Mouse (Mus musculus): ENCODE results near the gene Cc2d2a. TPM values are rescaled to one million over a fixed set of nuclear protein-coding genes. Genes with fewer than 3 reads are reported as not detected.

The Cc2d2a gene
- 3.2 and 3.4 TPM in 2 replicates for polyA plus RNA-seq (2021; fragmentation: Nextera tagmentation)
- long read RNA-seq, experiment 1, partial matches to known transcripts = 12 of 17 reads
- long read RNA-seq, experiment 1, other reads (novel, unspliced or antisense) = 5 of 17 reads
- long read RNA-seq, experiment 2, partial matches to known transcripts = 13 of 14 reads
- long read RNA-seq, experiment 2, other reads (novel, unspliced or antisense) = 1 of 14 reads

GRCm38 (mm10) chr5:43661997-43662961, at the start of gene Cc2d2a:
Gene Cc2d2a, plus strand, starts transcription at chr5:43662346.

Other genes starting within 250 kb of the Cc2d2a start
- 0.99 and 1.2 TPM in 2 replicates for gene C1qtnf7, start 146.8 kb upstream of the Cc2d2a start, polyA plus RNA-seq (2021; fragmentation: Nextera tagmentation)
- not detected in 2 replicates for gene Bst1, start 156.5 kb downstream of the Cc2d2a start, polyA plus RNA-seq (2021; fragmentation: Nextera tagmentation)
- 56.9 and 64.8 TPM in 2 replicates for gene Fbxl5, start 159.3 kb downstream of the Cc2d2a start, polyA plus RNA-seq (2021; fragmentation: Nextera tagmentation)
- gene Cd38, start 206.2 kb downstream of the Cc2d2a start, polyA plus RNA-seq (2021; fragmentation: Nextera tagmentation) = 2.9 and 4.5 TPM in 2 replicates